Mouse (Mus musculus) adipose tissue, adult 10 weeks (tissue): ENCODE measurements around the gene Accs. TPM values are rescaled to one million over a fixed set of nuclear protein-coding genes. Genes with fewer than 3 reads are reported as not detected.

Source experiments
- polyA plus RNA-seq: library from polyadenylated mRNA; stranded (reverse); fragments of 350-450 nt; fragmentation: Illumina TruSeq; extraction: RNeasy Lipid Tissue Mini Kit (QIAGEN cat#74804); gene quantifications from one replicate; pipeline ENCODE4 v1.2.3, GENCODE M21; 2014; ENCODE audit warnings: low read depth, low replicate concordance

The Accs gene
- polyA plus RNA-seq = 13.6 TPM

GRCm38 (mm10) chr2:93849505-93850089, at the start of gene Accs:
TSS of gene Accs (minus strand) at chr2:93849943.

GRCm38 (mm10) chr2:93869107-93869600, 19.4 kb upstream of the Accs start, which contains the start of gene Accsl:
TSS of gene Accsl (minus strand) at chr2:93869157.

GRCm38 (mm10) chr2:93822045-93822749, 27.5 kb downstream of the Accs start, which contains the start of gene Ext2:
TSS of gene Ext2 (minus strand) at chr2:93822568.

Other genes starting within 250 kb of the Accs start
- gene Alx4, start 207.6 kb downstream of the Accs start, polyA plus RNA-seq = 0.32 TPM
- 46.1 TPM for gene Ext2, start 27.4 kb downstream of the Accs start, polyA plus RNA-seq
- gene Accsl, start 19.2 kb upstream of the Accs start, polyA plus RNA-seq = 0.84 TPM
- 7.4 TPM for gene Gm13889, start 107.3 kb upstream of the Accs start, polyA plus RNA-seq
- gene Gm27027, start 146.4 kb upstream of the Accs start, polyA plus RNA-seq = not detected
- 36.8 TPM for gene Alkbh3, start 160.9 kb upstream of the Accs start, polyA plus RNA-seq